Mouse (Mus musculus) urinary bladder, postnatal 10 days (tissue): ENCODE data around the gene Gm1123.

ENCODE experiments used
- DNase-seq: peaks from one replicate; pipeline ENCODE4 v3.0.0; 2022; ENCODE audit warnings: low spot score

The Gm1123 gene

DNA sequence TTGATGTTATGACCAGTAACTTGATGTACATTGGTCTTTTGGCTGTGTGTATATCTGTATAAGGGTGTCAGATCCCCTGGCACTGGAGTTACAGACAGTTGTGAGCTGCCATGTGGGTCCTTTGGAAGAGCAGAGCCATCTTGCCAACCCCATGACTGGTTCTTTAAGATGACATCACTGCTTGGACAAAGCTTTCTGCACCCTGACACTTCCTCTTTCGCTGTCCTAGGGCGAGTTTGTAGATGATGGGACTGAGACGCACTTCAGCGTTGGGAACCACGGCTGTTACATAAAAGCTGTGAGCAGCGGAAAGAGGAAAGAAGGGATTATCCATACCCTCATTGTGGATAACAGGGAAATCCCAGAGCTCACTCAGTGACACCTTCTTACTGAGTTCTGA lies 34.2 kb downstream of the Gm1123 start:
- no peak for DNase-seq

DNA sequence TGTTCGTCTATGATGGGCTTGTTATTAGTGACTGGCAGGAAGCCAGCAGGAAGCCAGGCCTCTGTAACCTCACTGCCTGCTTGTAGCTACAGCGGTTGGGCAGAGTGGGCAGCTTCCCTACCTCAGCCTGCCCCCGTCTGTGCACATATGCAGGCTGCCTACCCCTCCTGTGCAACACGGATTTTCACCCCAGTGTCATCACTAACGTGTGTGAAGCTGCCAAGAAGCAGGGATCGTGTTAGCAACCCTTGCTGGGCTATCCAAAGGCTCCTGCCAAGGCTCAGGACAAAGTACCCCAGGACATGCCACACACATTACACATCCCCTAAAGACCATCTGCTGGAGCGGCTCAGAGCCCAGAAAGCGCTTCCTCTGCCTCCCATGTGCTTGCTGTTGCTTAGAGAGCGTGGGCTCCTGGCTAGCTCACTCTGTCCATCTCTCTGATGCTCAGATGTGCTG lies 35.6 kb downstream of the Gm1123 start:
- no peak for DNase-seq

DNA sequence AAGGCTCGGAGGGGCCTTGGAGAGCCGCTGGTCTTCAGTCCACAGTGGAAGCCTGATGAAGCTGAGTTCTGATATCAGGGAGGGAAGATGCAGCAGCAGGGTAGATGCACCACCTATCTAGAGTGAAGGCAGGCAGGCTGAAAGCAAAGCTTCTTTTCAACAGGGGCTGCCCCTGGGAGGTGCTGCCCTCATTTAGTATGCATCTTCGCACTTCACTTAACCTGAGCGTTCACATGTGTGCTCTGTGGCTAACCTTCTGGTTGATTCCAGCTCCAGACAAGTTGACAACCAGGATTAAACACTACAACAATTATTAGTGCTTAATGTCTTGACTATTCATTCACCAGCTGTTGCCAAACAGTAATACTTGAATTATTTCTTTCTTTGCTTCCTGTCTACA lies 41.4 kb downstream of the Gm1123 start:
- no peak for DNase-seq

DNA sequence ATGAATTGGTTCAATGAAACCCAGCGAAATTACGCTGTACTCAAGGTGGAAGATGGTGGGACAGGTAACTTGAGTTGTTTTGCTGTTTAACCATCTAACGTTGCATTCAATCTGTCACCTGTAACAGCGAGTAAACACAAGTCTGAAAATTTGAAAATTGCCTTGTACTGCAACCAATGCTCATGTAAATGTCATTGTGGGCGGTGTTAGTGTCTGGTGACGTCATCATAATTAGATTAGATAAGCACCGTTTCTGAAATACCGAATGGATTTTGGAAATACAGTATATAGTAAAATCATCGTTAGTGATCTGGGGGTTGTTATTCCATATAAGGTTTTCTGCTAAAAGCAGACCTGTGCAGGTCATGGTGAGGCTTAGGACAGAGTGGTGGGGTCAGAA lies 48.4 kb downstream of the Gm1123 start:
- DNase-seq: no peak

DNA sequence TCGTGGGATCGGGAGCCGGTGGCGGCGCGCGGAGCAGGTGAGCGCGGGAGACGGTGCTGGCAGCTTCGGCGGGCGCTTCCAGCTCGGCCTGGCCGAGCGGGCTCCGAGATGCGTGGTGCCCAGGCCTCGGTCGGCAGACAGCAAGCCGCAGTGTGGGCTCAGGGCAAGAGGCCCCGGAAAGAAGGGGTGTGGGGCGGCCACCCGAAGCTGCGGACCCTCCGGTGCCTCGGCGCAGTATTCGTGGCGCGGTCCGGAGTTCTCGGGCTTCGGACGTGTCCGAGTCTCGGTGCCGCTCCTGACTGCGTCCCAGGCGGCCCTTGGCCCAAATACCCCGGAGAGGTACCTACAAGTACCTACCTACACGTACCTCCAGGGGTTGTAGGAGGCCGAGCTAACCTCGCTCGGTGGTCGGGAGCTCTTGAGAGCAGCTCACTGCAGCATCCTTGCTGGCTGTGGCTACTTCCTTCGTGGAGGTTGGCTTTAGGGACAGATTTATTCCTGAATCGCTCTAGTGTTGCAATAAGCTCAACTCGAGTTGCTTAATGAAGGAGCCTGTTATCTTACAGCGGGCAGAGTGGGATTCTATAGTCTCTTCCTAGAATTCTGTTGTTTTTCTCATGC lies 48.9 kb downstream of the Gm1123 start:
- DNase-seq: no peak

DNA sequence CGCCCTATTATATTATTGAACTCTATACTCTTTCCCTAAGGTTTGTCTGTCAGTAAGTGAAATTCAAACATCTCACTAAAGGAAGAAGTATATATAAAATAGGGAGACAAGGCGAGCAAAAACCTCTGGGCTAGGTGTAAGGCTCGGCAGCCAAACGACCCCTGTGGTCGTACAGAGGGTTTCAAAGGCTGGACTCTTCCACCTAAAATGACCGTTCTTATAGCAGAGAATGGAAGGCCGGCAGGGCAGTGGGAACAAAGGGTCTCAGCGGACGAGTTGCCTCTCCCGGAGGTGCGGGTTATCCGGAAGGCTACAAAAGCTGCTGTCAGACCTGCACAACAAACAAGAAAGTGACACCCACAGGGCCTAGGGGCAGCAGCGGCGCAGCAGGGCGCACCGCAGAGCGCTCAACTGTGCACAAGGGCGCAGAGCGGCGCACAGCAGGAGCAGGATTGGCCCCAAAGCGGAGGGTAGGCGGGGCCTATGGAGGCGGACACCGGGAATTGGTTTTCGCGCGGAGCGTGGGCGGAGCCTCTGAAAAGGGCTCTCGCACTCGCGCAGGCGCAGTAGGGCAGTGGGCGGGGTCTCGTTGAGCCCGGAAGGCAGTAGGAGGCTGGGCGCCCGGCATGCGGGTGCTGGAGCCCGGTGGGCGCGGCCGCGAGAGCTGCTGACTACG lies 49.6 kb downstream of the Gm1123 start, which contains the start of gene Faim:
Faim (plus strand) TSS at position 574 of the 676 bp plus-strand sequence.
- DNase-seq: peak; percentile 99

DNA sequence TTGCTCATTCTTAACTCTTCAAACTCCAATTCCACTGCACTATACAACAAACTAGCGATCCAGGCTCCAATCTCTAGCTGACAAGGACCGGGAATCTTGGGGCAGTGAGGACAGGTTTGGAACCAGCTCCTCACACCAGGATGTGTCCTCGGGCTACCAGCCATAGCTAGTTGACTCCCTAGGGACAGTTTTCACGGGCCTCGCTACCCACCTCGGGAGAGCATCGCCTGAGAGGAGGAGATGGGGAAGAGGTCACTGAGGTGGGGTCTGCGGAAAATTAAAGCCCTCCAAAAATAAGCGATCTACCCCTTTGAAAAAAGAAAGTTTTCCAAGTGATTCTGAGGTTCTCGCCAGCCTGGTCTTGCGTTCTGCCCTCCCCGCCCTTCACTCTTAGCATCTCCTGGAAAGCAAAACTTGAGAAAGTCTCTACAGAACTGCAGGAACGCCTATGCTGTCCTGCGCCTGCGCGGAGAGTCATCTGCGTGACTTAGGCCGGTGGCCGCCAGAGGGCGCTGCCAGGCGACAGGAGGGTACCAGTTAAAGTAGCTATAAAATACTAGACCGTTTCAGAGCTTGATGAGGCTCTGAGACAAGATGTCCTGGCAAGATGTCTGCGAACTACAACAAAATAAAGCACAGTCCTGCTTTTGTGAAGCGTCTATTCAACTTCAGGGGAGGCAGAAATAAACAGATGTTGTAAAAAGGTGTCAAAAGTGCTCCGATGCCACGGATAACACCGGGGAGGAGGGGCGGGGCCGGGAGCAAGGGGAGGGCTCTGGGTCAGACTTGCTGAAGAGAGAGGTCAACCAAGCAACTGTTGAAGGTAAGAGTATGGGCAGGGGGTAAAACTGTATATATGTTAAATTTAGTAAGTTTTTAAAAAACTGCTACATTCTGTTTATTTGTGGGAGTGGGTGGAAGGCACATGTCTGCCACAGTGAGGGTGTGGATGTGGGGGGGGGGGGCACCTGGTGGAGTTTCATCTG lies 55.8 kb downstream of the Gm1123 start:
- DNase-seq: peak; percentile 62

DNA sequence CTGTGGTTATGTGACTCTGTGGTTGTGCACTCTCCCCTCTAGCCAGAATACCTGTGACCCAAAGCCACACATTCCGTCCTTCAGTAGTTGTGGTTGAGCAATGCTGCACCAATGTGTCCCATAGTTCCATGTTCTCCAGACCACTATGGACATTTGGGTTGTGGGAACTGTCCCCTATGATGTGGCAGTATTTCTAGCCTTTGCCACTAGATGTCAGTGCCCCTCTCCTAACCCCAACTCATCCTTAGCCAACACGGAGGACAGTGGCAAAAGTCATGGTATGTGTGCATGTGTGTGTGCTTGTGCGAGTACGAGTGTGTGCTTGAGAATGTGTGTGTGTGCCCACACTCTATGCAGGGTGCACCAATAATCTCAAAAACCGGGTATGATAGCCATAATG lies 59.0 kb downstream of the Gm1123 start:
- DNase-seq: no peak

DNA sequence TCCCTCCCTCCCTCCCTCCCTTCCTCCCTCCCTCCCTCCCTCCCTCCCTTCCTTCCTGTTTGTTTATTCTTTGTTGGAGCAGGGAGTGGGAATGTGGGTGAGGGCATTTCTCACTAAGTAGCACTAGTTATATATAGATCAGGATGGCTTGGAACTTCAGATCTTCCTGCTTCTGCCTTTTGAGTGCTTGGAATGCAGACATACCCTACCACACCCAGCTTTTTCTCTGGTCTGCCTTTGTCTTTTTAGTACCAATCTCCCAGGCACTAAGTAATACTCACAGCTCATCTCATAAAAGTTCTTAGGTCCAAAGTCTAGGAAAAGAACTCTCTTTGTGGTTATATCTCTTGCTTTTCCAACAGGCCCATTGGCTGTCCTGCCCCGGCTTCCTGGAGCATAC lies 59.4 kb downstream of the Gm1123 start:
- no peak for DNase-seq

DNA sequence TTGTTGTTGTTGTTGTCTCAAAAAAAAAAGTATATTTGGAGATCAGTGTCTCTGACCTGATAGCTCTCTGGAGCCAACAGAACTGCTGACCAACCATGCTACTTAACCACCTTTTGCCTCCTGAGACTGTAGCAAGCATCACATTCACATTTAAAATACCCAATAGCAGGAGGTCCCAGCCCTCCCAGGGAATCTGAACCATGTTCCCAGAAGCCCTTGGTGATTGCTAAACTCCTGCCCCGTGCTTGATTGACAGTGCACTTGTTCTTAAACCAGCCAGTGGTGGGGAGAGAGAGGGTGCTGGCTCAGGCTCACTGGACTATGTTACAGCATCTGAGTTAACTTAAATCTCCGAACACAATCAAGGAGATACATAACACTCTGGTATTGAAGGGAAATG lies 60.6 kb downstream of the Gm1123 start:
- DNase-seq: no peak

DNA sequence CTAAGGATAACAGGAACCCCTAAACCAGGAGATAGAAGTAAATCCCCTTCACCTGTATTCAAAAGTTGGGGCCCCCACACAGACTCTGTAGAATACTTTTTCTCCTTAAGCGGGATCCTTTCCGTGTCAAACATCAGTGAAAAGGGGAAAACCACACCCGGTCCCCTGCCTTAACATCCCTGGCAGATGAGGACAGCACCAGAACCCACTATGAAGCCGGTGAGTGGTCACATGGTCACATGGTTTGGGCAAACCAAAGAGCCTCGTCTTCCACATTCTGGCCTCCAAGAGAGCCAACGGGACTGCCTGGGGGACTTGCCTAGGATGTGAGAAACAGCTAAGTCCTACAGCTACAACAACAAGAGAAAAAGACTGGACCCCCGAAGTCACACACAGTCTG lies 62.0 kb downstream of the Gm1123 start:
- no peak for DNase-seq

DNA sequence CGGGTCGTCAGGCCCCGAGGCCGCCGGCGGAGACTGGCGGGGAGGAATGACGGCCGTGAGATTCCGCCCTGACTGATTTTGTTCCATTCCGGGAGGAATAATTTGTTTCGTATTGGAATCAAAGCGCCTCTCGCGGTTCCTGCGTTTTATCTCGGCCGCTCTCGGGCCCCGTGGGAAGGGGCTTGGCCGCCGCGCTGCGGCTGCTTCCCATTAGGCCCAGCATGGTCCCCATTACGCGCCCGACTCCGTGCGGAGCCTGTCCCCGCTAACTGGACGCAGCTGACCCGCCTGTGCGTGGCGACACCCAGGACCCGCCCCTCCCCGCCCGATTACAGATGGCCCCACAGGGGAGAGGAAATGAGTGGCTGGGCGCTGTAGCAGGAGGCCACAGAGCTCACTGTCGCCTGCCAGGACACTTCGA lies 62.4 kb downstream of the Gm1123 start:
- no peak for DNase-seq

DNA sequence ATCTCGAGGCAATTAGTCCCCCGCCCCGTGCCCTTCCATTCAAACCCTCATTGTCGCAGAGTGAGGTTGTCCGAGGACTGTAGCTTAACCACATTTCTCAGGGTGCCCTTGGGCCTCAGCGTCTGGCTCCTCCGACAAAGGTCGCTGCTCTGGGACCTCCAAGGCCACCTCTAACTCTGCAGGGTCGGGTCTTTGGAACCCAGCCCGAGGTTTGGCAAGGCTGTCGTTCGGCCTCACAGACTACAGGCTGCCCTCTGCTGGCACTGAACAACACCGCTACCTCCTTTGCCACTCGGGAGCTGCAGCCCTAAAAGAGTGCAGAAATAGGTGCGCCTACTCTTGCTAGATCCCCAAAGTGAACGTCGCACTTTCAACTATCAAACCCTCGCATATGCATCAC lies 70.4 kb downstream of the Gm1123 start:
- no peak for DNase-seq

DNA sequence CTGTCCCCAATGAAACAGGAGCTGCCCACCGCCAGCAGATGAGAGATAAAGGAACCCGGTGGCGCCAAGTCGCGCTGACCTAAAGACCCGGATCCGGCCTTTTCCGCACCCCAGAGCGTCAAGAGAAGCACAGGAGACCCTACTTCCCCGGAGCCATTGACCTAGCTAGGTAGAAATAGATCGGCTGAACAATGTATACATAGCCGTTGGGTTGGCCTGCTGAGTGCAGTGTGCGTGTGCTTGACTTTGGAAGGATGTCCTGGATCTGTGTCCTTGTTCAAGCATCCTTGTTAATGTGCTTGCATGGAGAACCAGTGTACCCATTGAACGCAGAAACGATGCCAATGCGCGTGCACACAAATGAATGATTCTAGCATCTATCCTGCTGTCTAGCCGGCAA lies 71.9 kb downstream of the Gm1123 start:
- no peak for DNase-seq

DNA sequence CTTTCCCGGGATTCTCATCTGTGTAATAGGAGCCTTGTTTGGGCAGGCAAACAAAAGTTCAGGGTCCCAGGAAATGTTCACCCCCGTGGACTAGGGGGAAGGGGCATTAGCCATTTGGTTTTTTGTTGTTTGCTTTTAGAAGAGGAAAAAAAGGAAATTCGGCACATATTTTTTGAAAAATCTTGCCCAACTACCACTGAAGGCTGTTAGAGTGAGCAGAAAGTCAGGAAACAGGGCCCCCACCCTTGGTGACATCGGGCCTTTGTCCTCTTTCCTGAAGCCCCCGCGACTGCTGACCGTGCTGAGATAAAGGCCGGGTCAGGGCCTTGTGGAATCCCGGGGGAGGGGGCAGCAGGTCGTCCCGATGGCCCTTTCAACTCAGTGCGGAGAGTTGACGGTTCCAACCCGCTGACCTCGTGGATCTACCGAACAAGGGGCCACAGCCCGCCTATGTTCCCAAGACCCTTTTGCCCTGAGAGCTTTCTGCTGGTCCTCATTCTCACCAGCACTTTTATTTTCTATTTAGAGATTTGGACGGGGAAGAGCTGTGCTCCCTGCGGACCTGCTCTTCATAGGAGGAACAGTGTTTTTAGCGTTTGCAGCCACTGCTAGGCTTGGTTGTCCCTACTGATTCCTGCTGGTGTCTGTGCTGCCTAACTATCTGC lies 72.9 kb downstream of the Gm1123 start:
- DNase-seq: no peak

DNA sequence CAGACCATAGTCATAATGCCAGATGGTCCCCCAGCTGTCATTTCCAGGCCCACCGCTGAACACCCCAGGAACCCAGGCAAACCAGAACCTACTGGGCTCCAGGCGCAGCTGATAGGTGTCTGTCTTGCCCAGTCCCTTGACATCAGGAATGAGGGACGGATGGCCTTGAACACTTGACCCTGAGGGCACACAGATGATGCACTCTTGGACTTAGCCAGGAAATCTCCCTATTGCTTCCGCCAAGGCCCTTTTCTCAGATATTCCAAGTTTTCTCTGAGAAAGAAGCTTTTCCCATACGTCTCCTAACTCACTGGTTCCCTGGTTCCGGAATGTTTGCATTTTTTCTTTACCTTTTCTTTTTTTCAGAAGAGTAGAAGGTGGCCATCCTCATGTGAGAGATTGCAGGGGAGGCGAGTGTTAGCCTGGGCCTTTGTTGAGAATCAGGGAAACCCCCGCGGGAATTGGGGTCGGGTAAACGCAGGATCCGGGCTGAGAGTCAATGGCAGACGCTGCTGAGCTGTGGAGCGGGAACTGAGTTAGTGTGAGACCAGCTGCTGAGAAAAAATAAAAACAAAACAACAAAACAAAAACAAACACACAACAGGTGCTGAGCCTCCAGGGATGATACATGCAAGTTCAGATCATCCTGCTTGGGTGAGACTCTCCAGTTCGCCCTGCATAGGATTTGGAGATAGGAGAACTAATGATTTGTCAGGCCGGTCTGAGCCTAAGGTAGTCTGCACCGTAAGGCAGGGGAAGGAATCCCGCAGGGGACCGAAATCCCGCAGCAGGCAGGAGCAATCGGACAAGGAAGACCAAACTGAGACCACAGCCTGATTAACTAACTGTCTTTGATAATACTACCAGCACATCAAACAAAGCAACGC lies 73.7 kb downstream of the Gm1123 start:
- no peak for DNase-seq

DNA sequence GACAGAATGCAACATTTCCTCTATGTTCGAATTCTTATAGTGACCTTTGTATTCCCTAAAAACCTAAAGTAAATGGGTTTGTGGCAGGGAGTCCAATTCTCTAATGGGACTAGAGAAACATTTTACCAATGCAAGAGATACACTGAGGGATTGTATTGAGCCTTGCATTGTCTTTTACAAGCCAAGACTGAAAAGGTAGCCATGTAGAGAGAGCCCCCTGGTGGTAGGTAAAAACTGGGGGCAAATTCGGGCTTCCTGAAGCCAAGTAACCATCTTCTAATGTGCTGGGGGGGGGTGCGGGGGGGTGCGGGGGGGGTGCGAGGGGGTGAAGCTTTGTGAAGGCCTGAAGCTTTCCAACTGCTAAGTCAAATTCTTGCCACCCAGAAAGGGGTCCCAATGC lies 75.2 kb downstream of the Gm1123 start:
- no peak for DNase-seq

DNA sequence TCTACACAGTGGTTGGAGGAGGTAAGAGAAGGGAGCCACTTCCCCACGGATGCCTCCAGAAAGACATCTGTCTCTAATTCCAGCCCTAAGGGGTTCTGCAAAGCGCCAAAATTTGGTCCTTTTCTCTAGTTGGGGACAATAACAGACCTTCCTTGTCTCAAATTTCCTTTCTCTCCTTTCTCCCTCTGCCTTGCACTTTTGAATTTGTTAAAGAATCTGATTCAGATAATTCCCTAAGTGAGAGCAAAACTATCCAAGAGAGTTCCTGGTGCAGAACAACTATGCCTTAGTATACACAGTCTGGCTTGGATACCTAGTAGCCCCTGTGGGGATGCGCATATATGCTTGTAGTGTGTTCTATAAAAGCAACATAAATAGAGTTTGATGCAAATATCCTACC lies 75.7 kb downstream of the Gm1123 start:
- no peak for DNase-seq

DNA sequence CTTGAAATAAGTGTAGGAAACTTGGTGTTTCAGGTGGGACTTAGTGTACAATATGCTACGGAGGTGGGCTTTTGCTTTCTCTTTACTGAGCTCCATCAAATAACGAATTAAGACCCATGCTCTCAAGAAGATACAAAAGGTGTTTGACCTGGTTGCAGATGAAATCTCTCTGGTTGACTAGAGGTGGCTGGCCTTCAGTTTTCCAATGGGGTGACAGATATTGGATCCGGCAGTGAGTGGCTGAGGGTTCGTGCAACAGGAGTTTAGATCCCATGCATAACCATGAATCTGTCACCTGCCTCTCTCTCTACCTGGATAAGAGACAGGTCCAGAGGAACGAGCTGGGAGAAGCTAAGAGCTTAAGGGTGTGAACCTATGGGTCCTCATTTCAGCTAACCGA lies 76.9 kb downstream of the Gm1123 start:
- no peak for DNase-seq

DNA sequence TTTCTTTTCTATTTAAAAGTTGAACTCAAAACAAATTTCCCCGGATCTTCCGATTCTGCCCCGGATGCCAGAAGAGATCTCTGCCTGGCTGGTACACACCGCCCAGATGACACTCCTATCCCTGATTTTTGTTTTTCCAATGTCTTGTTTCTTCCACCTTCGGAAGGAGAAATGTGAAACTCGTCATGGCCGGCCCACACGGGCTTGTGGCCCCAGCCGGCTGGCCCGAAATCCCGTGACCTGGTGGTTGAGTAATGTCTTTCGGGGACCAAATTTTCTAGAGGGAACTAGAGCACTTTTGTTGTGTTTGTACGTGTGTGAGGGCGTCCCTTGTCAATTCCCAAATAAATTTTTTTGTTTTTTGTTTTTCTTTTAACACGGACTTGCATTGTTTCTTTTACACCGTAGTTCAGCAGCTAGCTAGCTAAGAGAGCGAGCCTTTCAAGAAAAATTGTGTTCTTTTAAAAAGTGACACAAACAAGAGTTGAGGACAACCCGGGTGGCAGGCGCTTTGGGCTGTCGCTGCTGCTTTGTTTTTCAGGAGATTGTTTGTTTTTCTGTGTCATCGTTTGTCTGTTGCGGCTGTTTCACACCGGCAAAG lies 77.7 kb downstream of the Gm1123 start:
- DNase-seq: no peak
